Mouse (Mus musculus): Measurements from ENCODE around the gene Limd1. TPM values are rescaled to one million over a fixed set of nuclear protein-coding genes. Genes with fewer than 3 reads are reported as not detected.

The Limd1 gene
- polyA plus RNA-seq, 1 experiment from 2014 or later, result 50.5 TPM

DNA sequence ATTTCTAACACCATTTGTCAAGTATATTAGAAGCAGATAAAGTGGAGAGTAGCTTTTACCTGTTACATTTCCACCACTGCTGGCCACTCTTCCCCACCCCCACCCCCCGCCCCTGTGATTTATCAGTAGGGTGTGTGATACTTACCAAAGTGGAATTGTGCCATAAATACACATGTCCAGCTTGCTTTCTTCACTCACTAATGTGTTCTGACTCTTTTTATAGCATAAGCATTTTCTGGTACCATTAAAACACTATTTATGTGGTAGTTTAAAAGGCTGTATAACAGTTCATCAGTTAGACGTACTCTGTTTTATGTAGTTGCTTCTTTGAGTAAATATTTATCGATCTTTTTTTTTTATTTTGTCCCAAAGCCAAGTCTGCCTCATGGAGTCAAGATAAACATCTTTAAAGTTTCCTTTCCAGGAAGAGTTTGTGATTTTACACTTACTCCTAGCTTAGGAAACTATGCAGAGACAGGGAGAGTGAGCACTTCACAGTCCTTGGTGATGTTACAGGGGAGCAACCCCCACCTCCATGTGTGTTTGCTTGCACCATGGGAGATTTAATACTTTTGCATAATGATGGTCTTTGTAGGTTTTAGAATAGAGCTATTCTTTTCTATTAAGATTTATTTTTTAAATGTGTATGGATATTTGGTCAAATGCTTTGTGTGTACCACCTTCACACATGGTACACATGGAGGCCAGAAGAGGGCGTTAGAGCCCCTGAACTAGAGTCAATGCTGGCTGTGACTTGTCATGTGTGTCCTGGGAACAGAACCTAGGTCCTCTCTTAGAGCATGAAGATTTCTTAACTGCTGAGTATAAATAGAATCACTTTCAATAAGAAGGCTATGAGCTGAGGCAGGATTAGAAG, 28.0 kb downstream of the Limd1 start:
- no peak overlapping the region for H3K9ac ChIP-seq
- peak overlapping the region; percentile 14; the same call in 1 of the 2 replicates for H3K4me2 ChIP-seq
- peaks cover 27% of the 10 kb centered on the region for H3K4me1 ChIP-seq
- 0 out of 2 replicates have a peak, but pooled peaks have one; percentile 33 for ATAC-seq (replicated peaks; ENCODE audit: low FRiP score)
- WGBS, result 50% methylated on average over 4 of the region's 4 CpGs
- no peaks in the 10 kb centered on the region for H3K27me3 ChIP-seq
- 0 out of 2 replicates have a peak overlapping the region, but pooled peaks have one; percentile 37 for H3K27ac ChIP-seq
- peaks cover 37% of the 10 kb centered on the region for H3K36me3 ChIP-seq
- no peaks in the 10 kb centered on the region for H3K9me3 ChIP-seq (replicated peaks)
- no peak overlapping the region for H3K4me3 ChIP-seq (replicated peaks)

DNA sequence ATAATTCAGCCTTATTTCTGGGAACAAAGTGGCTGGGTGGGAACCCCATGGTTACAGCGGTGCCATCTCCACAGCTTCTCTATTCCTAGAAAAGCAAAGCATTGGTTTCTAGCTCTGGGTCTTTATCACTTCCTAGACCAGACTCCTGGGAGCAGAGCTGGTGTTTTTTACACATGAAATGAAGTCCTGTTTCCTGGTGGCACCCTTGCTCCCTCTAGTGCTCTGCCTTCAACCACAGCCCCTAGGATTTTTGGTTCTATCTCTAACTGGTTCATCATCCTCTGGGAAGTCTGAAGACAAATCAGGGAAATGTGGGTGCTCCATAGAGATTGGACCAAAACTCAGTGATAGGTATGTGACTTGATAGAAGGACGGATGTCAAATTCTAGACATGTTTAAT, 28.9 kb downstream of the Limd1 start:
- H3K4me1 ChIP-seq, result peaks cover 27% of the 10 kb centered on the region
- WGBS, result 85% methylated on average over 2 of the region's 2 CpGs
- ATAC-seq (replicated peaks; ENCODE audit: low FRiP score), result no peak

GRCm38 (mm10) chr9:123508986-123509385, 30.5 kb downstream of the Limd1 start:
- H3K27me3 ChIP-seq, result no peaks in the 10 kb centered on the region
- 87% methylated on average over 2 of the region's 2 CpGs for WGBS

More for the DNA sequence above, 28.9 kb downstream of the Limd1 start:
- Histone ChIP-seq H3K36me3 (peaks cover 39% of the 10 kb centered on the region), H3K4me3 (replicated peaks) (no peak overlapping the region), H3K4me2 (no peak overlapping the region), H3K27me3 (no peaks in the 10 kb centered on the region), H3K9ac (no peak overlapping the region), H3K27ac (no peak overlapping the region), H3K9me3 (replicated peaks) (no peaks in the 10 kb centered on the region)

DNA sequence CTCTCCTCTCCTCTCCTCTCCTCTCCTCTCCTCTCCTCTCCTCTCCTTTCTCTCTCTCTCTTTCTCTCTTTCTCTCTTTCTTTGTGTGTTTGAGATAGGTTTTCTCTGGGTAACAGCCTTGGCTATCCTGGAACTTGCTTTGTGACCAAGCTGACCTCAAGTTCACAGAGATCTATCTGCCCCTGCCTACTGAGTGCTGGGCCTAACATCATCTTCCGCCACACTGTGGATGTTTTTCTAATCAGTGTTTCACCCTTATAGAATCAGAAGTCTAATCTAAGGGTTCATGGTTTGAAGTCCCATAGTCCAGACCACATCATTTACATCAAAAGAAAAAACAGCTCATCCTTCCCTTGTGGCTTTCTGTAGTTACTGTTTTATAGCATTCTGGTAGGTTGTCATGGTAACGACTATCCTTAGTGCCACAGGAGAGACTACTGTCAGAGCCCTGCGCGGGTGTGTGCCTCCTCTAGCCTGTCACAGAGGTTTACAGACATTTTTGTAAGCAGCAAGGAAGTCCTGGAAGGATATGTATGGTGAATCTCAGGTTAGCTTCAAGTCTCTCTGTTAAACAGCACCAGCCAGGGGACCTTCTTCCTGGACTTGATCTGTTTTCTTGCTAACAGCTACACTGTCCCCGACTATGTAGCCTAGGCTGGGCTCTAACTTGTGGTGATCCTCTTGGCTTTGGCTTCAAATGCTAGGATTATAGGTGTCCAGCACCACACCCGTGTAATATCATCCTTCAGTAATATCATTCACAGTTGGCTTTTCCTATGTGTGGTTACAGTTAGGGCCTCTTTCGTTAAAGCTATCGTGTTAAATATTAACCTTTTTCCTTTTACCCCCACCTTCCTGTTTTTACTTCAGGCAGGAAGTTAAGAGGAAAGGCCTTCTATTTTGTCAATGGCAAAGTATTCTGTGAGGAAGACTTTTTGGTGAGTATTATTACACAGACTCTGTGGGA, 31.4 kb downstream of the Limd1 start:
- Histone ChIP-seq H3K36me3 (peaks cover 40% of the 10 kb centered on the region), H3K27ac (peak overlapping the region; percentile 75)

More at GRCm38 (mm10) chr9:123508986-123509385, 30.5 kb downstream of the Limd1 start:
- peaks cover 27% of the 10 kb centered on the region for H3K4me1 ChIP-seq
- no peak overlapping the region for H3K27ac ChIP-seq
- H3K9me3 ChIP-seq (replicated peaks), result no peaks in the 10 kb centered on the region
- H3K4me2 ChIP-seq, result no peak overlapping the region
- H3K9ac ChIP-seq, result no peak overlapping the region
- ATAC-seq (replicated peaks; ENCODE audit: low FRiP score), result no peak
- H3K36me3 ChIP-seq, result peaks cover 38% of the 10 kb centered on the region
- no peak overlapping the region for H3K4me3 ChIP-seq (replicated peaks)

DNA sequence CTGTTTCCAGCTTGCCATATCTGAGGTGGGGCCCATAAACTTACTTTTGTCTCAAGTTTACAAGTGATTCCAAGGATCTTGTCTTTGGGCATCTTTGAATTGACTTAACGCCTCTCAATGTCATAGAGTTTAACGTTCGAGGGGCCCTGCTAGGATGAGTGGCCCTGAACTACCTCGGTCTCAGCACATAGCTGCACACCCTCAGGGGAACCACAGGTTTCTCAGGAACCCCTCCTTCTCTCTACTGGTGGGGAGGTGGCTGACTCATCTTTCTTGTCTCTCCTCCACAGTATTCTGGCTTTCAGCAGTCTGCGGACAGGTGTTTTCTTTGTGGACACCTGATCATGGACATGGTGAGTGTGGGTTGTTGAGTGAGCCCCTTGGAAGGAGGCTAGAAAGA, 32.4 kb downstream of the Limd1 start:
- Histone ChIP-seq H3K4me2 (no peak overlapping the region), H3K27me3 (no peaks in the 10 kb centered on the region), H3K36me3 (peaks cover 40% of the 10 kb centered on the region), H3K27ac (peak overlapping the region; percentile 75), H3K4me1 (peaks cover 23% of the 10 kb centered on the region), H3K9ac (no peak overlapping the region), H3K4me3 (replicated peaks) (no peak overlapping the region), H3K9me3 (replicated peaks) (no peaks in the 10 kb centered on the region)
- ATAC-seq (replicated peaks; ENCODE audit: low FRiP score), result 0 out of 2 replicates have a peak, but pooled peaks have one; percentile 28
- 87% methylated on average over 5 of the region's 5 CpGs for WGBS

More for the DNA sequence above, 31.4 kb downstream of the Limd1 start:
- Histone ChIP-seq H3K27me3 (no peaks in the 10 kb centered on the region), H3K9me3 (replicated peaks) (no peaks in the 10 kb centered on the region), H3K4me3 (replicated peaks) (no peak overlapping the region), H3K9ac (no peak overlapping the region), H3K4me2 (peak overlapping the region; percentile 37), H3K4me1 (peaks cover 27% of the 10 kb centered on the region)
- 61% methylated on average over 8 of the region's 8 CpGs for WGBS
- peak; percentile 55 for ATAC-seq (replicated peaks; ENCODE audit: low FRiP score)

GRCm38 (mm10) chr9:123512482-123512881, 34.0 kb downstream of the Limd1 start:
- no peak for ATAC-seq (replicated peaks; ENCODE audit: low FRiP score)
- H3K4me3 ChIP-seq (replicated peaks), result no peak overlapping the region
- H3K27ac ChIP-seq, result no peak overlapping the region
- no peak overlapping the region for H3K9ac ChIP-seq
- 84% methylated on average over 2 of the region's 2 CpGs for WGBS
- no peaks in the 10 kb centered on the region for H3K9me3 ChIP-seq (replicated peaks)
- H3K4me2 ChIP-seq, result no peak overlapping the region
- no peaks in the 10 kb centered on the region for H3K27me3 ChIP-seq
- H3K36me3 ChIP-seq, result peaks cover 54% of the 10 kb centered on the region
- peaks cover 14% of the 10 kb centered on the region for H3K4me1 ChIP-seq

- Histone ChIP-seq H3K27ac (no peak overlapping the region), H3K4me1 (peaks cover 13% of the 10 kb centered on the region), H3K9me3 (replicated peaks) (no peaks in the 10 kb centered on the region), H3K36me3 (peaks cover 80% of the 10 kb centered on the region), H3K27me3 (no peaks in the 10 kb centered on the region), H3K4me2 (no peak overlapping the region), H3K9ac (no peak overlapping the region), H3K4me3 (replicated peaks) (no peak overlapping the region)
- WGBS, result 92% methylated on average over 2 of the region's 2 CpGs
- ATAC-seq (replicated peaks; ENCODE audit: low FRiP score), result no peak
These were observed 36.6 kb downstream of the Limd1 start for GRCm38 (mm10) chr9:123515087-123515486.

DNA sequence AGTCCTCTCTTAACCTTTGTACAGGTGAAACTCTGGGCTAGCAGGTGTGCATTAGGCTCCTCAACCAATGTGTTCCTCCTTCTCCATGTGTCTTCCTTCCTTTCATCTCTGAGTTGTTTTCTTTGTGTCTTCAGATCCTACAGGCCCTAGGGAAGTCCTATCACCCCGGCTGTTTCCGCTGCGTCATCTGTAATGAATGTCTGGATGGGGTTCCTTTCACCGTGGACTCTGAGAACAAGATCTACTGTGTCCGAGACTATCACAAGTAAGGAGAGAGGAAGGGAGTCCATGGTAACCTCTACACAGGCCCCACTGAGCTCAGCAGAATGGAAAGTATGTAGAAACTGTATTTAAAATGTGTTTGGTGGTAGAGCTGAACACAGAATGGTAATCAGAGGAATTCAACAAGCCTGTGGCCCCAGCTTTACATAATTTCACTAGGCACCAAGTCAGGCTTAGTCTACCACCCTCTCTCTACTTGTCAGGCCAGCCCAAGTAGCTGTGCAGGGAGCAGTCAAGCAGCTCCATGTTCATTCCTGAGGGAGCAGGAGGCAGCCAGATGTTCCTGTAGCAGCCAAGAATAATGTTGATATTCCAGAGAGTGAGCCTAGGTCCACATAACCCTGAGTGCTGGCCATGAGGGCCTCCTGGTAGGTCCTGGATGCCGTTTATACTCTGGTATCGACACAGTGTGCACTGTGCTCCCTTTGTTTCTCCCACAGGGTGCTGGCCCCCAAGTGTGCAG, 38.3 kb downstream of the Limd1 start:
- no peaks in the 10 kb centered on the region for H3K9me3 ChIP-seq (replicated peaks)
- H3K4me2 ChIP-seq, result no peak overlapping the region
- no peak overlapping the region for H3K27ac ChIP-seq
- ATAC-seq (replicated peaks; ENCODE audit: low FRiP score), result no peak
- H3K36me3 ChIP-seq, result peaks cover 72% of the 10 kb centered on the region
- 87% methylated on average over 7 of the region's 7 CpGs for WGBS
- H3K4me1 ChIP-seq, result peaks cover 10% of the 10 kb centered on the region
- H3K9ac ChIP-seq, result no peak overlapping the region
- no peak overlapping the region for H3K4me3 ChIP-seq (replicated peaks)
- no peaks in the 10 kb centered on the region for H3K27me3 ChIP-seq

- no peak for ATAC-seq (replicated peaks; ENCODE audit: low FRiP score)
- no peak overlapping the region for H3K4me3 ChIP-seq (replicated peaks)
- no peaks in the 10 kb centered on the region for H3K9me3 ChIP-seq (replicated peaks)
- H3K27ac ChIP-seq, result no peak overlapping the region
- 85% methylated on average over 13 of the region's 13 CpGs for WGBS
- H3K4me2 ChIP-seq, result no peak overlapping the region
- H3K36me3 ChIP-seq, result peaks cover 53% of the 10 kb centered on the region
- no peaks in the 10 kb centered on the region for H3K27me3 ChIP-seq
- H3K4me1 ChIP-seq, result peaks cover 10% of the 10 kb centered on the region
- no peak overlapping the region for H3K9ac ChIP-seq
These were observed 40.7 kb downstream of the Limd1 start for GRCm38 (mm10) chr9:123518969-123519894.

DNA sequence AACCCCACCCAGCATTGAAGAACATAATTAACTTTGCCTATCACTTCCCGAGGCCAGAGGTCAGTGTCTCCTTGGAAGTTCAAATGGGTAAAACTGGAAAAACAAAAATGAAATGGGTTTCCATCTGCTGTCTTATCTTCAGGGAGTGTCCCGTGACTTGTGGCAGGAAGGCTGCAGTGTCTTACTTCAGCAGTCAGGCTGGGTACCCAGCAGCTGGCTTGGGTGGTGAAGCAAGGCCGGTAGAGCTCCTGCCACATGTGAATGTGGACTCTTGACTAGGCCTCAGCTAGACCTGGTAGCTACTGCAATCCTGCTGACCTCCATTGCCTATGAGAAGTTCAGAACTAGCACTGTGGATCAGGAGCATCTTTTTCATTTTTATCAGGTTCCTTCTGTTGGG, 42.2 kb downstream of the Limd1 start:
- no peak overlapping the region for H3K9ac ChIP-seq
- peak overlapping the region; percentile 51; the same call in 1 of the 2 replicates for H3K27ac ChIP-seq
- 62% methylated on average over 3 of the region's 3 CpGs for WGBS
- no peak for ATAC-seq (replicated peaks; ENCODE audit: low FRiP score)
- H3K36me3 ChIP-seq, result peaks cover 50% of the 10 kb centered on the region
- H3K9me3 ChIP-seq (replicated peaks), result no peaks in the 10 kb centered on the region
- H3K4me2 ChIP-seq, result no peak overlapping the region
- no peaks in the 10 kb centered on the region for H3K27me3 ChIP-seq
- no peak overlapping the region for H3K4me3 ChIP-seq (replicated peaks)
- peaks cover 13% of the 10 kb centered on the region for H3K4me1 ChIP-seq

Data from kidney, embryonic 15.5 days (tissue).